Mouse (Mus musculus) brain, adult 2 months (tissue): ENCODE measurements at regions not wholly inside any gene's neighbourhood (a gene's known extent, or its start where the extent isn't known, plus 50 kb on each side); places are given as distances from the start of the nearest gene placed in this dataset.

Experiments
- DNase-seq: peaks from one replicate; pipeline ENCODE4 v3.0.0; 2011; ENCODE audit warnings: low read depth, low spot score

DNA sequence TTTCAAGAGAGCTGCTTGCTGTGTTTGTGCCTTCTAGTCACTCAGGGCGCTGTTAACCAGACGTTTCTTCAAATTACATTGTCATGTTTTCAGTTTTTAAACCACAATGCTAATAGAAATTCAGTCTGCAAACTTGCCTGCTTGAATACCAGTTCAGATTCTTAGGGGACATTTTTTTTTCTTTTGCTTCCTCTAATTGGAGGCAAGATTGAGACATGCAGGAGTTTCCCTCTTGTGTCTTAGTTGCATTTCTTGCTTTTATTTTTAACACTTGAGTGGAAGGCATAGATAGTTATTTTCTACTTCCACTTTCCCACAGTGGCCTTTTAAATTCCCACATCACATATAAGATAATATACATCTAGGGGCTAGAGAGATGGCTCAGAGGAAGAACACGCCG is 246.8 kb downstream of the Grpr start:
- DNase-seq: no peak

DNA sequence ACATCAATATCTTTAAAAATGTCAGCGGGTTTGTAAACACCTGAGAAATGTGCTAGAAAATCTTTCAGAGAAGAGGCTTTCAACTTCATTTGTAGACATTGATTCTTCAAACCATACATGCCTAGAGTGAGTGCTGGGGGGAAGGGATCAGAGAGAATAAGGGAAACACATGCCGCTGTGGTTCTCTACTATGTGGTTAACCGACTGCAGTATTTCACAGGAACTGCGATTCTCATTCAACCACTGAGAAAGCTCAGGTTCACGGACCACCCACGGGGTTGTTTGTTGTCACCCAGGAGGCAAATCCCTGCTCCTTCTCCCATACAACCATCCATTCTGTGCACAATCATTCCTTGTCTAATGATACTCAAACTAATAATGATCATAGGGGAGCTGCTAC is 248.4 kb downstream of the Grpr start:
- DNase-seq: no peak

DNA sequence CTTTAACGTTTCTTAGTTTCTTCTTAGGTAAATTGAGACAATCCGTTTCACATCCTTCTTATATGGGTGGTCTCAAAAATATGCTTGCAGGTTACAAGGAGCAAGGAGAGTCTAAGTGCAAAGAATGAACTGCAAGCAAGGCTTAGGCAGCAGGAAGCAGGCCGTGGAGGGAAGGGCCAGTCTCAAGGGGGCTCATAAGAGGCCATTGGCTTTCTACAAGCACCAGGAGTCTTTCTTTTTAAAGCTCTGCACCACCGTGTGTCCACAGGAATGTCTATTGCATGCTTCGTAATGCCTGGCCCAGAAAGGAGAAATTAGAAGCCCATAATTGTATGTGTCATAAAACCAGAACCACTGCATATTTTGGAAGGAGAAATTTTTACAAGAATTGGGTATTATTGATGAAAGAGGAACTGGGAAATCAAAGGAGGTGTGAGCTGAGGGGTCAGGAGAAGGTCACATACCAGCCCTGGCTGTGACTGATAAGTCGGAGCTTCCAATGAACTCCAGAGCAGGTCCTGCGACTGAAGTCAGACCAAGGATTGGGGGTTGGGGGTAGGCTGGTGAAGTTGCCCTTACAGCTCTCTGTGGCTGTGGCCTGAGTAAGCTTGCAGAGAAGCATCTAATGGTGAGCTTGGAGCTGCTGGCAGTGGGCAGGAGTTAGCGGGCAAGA is 252.4 kb downstream of the Grpr start:
- DNase-seq: no peak

DNA sequence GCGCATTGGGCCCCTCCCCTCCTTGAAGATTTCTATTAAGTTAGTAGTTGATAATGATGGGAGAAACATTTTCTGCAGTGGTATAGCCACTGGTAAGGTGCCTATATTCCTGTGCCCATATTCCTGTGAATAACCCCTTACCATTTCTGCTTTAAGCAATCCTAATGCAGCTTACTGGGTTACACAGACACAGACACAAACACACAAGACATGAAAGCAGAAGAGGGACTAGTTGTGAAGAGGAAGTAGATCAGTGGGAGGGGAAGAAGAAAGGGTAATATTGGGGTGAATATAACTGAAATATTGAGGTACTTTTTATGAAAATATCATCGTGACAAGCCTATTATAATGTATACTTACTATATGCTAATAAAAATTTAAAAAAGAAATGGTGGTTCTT is 288.2 kb downstream of the Grpr start:
- no peak for DNase-seq

DNA sequence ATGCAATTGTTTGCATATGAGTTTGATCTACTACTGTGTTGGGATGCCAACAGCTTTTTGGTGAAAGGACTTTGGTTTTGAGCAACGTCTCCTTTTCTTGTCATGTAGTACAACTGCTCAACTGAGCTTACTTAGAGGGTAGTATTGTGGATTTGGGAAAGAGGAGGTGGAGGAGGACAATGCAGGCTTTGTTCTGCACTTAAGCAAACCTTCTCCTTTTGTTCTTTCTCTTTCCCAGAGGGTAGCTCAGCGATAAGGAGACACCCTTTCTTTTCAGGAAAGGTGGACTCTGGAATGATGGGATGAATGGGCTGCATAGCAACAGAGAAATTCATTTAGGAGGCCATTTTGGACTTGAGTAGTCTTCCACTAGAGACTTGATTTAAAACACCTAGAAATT is 288.6 kb upstream of the S100g start:
- no peak for DNase-seq

DNA sequence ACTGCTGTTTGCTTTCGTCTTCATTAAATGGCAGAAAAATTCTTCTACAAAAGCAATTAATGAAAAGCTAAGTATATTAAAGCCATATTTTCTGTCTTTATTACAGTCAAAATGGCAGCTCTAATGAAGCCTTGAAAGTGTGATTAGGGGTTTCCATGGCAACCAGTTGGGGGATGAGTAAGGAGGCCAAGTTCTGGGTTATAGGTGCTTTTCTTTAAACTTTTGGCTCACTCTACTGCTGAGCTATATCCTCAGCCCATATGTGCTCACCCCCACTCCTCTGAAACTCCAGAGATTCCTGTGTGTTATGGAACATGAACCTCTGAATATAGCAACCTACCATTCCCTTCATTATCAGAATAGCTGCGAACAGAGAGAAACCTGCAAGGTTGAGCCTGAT is 240.9 kb upstream of the S100g start:
- DNase-seq: no peak

DNA sequence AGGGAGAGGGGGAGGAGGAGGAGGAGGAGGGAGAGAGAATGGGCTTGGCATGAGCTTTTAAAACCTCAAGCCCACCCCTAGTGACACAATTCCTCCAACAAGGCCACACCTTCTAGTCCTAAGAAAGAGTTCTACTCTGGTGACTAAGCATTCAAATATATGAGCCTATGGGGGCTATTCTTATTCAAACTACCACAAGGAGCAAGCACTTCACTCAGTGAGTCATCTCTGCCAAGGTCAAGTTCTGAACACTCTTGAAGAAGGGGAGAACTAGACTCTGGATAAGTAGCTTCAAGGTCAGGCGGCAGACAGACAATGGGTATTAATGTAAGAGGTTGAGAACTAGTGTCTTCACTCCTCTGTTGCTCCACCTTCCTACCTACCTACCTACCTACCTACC is 239.0 kb upstream of the S100g start:
- no peak for DNase-seq

DNA sequence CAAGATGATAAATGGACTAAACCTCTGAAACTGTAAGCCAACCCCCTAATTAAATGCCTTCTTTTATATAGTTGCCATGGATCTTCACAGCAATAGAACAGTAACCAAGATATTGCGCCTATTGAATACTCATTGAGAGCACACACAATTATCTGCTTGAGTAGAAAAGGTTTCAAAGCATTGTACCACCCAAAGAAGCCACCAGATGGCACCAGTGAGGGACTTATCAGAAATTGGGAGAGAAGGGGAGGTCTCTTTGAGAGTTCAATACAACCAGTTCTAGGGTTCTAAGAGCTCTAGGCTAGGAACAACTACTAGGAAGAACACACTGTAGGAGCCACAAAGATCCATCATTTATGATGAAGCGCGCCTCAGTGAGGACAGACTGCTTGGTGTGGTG is 217.2 kb upstream of the S100g start:
- DNase-seq: no peak

DNA sequence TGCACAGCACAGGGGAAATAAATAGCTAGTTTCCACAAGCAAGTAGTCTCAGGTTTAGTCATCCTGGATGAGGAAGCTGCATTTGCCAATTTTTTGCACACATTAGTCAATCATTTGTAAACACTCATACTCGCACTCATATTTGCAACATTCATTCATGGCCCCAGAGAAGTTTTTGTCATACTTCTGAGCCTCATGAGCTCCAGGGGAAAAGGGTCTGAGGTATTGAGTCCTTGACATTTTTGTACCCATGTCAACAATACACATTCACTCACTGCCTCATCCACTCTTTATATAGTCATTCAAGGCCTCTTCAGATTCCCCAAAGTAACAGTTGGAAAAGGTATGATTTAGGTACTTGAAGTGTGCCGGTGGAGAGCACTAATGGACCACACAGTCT is 200.4 kb upstream of the S100g start:
- no peak for DNase-seq

DNA sequence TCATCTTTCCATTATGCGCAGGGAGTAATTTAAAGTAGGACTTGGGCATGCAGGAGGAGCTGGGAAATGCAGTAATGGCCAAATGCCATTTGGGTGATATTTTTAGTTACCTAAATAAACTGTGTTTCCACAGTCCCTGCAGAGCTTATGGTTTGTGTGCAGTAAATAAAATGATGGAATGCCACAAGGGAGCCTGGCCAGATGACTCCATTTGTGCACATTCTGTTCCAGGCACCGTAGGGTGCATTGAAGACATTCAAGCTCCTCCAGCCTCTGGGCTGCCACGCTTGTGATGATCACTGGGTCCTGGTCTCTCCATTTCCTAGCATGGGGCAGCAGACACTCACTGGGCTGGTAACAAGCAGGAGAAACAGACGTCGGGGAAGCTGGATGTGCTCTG is 190.9 kb upstream of the S100g start:
- DNase-seq: peak; percentile 35

DNA sequence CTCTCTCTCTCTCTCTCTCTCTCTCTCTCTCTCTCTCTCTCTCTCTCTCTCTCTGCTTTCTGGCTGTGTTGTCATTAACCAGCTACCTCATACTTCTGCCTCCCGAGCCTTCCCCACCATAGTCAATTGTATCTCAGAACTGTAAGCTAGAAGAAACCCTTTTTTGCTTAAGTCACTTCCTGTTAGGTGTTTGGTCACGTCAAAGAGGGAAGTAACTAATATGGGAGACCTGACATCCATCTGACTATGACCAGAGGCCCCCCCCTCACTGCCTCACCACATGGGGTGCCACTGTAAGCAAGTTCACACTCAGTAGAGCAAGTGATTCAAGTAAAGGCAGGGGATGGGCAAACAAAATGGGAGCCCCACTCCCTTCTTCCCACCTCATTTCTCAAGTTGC is 187.6 kb upstream of the S100g start:
- DNase-seq: no peak

DNA sequence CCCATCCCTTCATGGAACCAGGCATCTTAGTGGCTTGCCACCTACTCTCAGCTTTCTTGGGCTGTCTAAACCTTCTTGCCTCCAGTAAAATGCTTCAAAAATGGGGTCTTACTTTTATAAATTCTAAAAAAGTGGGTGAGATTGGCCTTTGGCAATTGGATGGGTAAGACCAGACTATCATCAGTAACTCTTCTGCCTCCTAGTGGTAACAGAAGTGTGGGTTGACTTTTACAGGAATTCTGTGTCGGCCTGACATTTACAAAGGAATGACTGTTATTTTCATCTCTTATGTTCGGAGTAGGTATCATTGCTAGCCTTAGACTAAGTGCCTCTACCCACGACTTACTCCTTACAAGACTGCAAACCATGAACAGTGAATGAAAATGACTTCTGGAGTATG is 180.1 kb upstream of the S100g start:
- no peak for DNase-seq

DNA sequence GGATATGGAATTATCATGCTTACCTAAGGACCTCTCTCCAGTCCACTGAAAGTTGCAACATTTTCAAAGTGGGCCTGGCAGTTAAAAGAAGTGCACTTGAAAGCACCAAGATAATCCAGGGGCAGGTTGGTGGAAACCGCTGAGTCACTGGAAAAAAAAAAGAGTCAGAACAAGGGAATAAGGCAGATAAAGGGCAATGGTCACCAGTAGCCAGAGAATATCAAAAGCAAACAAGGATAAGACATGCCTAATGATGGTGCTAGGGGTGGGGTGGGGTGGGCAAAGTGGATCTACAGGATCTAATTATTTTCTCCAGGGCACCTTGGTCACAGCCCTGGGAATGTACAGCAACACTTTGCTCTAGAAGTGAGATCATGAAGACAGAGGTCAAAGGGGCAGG is 175.1 kb upstream of the S100g start:
- DNase-seq: no peak

DNA sequence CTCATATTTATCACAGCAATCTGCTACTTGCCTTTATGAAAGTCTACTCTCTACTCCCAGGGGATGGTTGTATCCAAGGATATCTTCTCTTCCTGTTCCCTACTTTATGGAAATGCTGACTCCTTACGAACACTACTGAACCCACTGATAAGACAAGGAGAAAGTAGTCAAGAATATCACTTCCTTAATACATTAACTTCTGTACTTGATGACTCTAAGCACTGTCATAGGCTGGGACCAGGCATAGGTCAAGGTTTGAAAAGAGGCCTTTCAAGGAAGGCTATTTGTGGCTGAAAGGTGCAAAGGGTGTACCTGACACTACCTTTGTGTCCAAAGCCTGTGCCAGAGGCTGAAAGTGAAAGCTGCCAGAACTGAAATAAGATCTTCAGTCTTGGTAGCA is 164.2 kb upstream of the S100g start:
- no peak for DNase-seq

DNA sequence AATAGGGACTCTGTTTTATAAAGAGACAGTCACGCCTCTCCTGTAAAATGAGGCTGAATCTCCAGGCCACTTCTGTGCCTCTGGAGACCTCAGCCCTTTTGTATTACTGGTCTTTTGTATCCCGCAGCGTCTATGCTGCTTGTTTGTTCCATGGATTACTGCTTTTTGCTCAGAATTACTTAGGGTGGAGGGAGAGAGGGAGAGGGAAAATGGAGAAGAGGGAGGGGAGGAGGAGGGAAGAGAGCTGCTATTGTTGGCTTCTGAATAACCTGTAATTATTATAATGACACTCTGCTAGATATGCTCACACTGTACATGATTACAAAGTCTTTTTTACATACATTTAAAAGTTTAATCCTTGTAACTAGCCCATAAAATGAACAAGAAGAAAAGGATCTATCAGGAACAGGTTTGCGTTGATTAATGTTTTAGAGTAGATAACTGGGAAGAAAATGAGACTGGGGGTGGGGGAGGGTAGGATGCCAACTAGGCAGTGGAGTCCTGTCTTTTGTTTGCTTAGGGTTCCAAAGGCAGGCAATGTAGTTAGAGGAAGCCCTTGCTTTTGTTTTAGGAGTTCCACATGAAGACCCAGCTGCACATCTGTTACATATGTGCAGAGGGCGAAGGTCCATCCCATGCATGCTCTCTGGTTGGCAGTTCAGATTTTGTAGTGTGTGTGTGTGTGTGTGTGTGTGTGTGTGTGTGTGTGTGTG is 153.4 kb upstream of the S100g start:
- DNase-seq: peak; percentile 9

DNA sequence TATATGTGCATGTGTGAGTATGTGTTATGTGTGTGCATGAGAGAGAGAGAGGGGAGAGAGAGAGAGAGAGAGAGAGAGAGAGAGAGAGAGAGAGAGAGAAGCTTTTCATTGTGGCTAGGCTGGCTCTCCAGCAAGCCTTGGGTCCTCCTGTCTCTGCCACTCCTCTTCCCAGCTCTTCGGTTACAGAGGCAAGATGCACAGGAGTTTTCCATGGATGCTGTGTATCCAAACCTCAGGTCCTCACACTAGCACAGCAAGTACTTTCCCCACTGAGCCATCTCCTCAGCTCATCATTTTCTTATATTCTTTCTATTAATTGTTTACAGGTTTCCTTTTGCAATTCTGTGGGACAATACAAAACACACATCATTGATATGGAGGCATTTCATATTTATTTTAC is 152.8 kb upstream of the S100g start:
- DNase-seq: no peak

DNA sequence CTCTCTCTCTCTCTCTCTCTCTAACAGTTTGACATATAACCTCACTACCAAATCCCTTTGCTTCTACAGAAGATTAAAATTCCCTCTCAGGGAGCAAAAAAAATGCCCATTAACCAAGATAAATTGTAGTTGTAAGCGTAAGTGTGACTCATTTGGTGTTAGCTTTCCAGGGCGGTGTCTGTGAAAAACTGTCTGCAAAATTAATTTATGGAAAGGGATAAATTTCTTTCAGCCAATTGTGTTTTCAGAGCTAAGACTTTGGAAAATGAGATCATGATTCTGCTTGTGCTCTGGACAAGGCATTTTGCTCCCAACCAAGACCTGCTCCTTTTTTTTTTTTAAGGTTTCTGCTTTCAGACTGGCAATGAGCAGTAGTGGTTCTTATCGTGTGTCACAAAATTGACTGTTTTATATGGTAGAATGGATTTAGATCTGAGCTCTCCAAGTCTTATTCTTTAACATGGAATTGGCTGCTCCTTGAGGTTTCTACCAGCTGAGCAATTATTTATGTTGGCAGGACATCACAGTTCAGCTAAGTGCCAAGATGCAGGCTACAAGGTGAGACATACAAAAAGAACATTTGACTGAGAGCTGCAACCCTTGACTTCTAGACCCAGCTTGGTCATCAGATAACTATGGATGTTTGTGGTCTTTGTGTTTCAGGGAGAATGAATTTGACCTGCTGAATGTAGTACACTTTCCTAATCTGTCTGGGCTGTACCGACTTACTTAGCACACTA is 130.8 kb upstream of the S100g start:
- no peak for DNase-seq
